Mouse (Mus musculus): ENCODE measurements around the gene Rnf214. TPM values are rescaled to one million over a fixed set of nuclear protein-coding genes. Genes with fewer than 3 reads are reported as not detected.

Gene Rnf214
- 12.3 and 16.3 TPM in 2 replicates for polyA plus RNA-seq (2012; rRNA removed)

- WGBS: under 1% methylated on average over 78 of the region's 80 CpGs
- TF ChIP-seq POLR2A (IDR thresholded peaks at IDR 0.05; ENCODE audit: borderline replicate concordance, extremely low read depth, low read depth, low read length) (peak; percentile 87), CTCF (IDR thresholded peaks at IDR 0.05; ENCODE audit: insufficient read depth, low read length) (peak; percentile 36; the same call in 1 of the 2 replicates)
- Histone ChIP-seq H3K4me1 (ENCODE audit: control insufficient read depth, insufficient read depth, low read length) (peaks cover 17% of the 10 kb centered on the region), H3K4me3 (replicated peaks; ENCODE audit: extremely low read depth, low read depth, low read length) (peak within 1 kb of the TSS; percentile 98)
- DNase-seq: peak; percentile 90
These were observed at the start of gene Rnf214, which contains the start of gene Pcsk7 for GRCm38 (mm10) chr9:45906355-45907077. TSS of gene Rnf214 (minus strand) at chr9:45906911. TSS of gene Pcsk7 (plus strand) at chr9:45906497.

- TF ChIP-seq CTCF (IDR thresholded peaks at IDR 0.05; ENCODE audit: insufficient read depth, low read length) (no peak), POLR2A (IDR thresholded peaks at IDR 0.05; ENCODE audit: borderline replicate concordance, extremely low read depth, low read depth, low read length) (no peak; the same call in none of the 2 replicates)
- Histone ChIP-seq H3K4me3 (replicated peaks; ENCODE audit: extremely low read depth, low read depth, low read length) (peak within 1 kb of the TSS; percentile 75), H3K4me1 (ENCODE audit: control insufficient read depth, insufficient read depth, low read length) (peaks cover 10% of the 10 kb centered on the region)
- under 1% methylated on average over 48 of the region's 48 CpGs for WGBS
- peak; percentile 88 for DNase-seq
These were observed 48.6 kb upstream of the Rnf214 start, which contains the start of gene Sidt2 for GRCm38 (mm10) chr9:45955107-45955963. TSS of gene Sidt2 (minus strand) at chr9:45955258.

- under 1% methylated on average over 62 of the region's 63 CpGs for WGBS
- Histone ChIP-seq H3K4me3 (replicated peaks; ENCODE audit: extremely low read depth, low read depth, low read length) (peak overlapping the region; percentile 75), H3K4me1 (ENCODE audit: control insufficient read depth, insufficient read depth, low read length) (peaks cover 10% of the 10 kb centered on the region)
- TF ChIP-seq POLR2A (IDR thresholded peaks at IDR 0.05; ENCODE audit: borderline replicate concordance, extremely low read depth, low read depth, low read length): 0 out of 2 replicates have a peak, but pooled peaks have one; percentile 25
- no peak for TF ChIP-seq CTCF (IDR thresholded peaks at IDR 0.05; ENCODE audit: insufficient read depth, low read length)
- DNase-seq: peak; percentile 67
These were observed 47.8 kb upstream of the Rnf214 start for GRCm38 (mm10) chr9:45954294-45955106.

DNA sequence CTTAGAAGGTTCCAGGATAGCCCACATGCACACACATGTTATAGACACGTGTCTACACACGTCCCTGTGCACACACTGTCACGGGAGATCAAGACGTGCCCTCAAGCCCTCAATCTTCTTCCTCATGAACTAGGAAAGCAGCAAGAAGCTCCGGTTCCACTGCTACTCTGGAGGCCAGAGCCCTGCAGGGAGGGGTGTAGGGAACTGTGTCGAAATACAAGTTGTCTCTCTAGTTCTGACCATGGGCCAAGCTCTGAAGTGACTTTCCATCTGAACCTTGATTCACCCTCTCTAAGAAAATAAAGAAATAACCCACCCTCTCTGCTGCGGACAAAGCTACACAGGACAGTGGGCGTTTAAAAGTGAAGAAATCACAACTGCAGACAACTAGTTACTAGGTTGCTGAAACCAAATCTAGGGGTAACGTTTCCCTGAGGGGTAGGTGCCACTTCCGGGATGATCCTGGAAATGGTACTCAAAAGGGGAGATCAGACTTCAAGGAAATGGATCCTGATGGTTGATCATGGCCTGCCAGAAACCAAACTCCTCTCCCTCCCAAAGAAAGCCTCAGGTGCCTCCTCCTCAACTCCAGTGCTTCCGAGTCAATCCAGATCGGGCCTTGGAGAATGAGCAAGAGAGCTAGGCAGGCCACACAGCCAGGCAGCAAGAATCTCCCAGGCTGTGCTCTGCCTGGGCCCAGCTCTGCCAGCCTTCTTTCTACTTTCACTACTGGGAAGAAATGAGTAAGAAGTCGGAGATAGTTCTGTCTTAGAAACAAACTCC, 47.0 kb upstream of the Rnf214 start:
- Histone ChIP-seq H3K4me3 (replicated peaks; ENCODE audit: extremely low read depth, low read depth, low read length) (peak overlapping the region; percentile 75), H3K4me1 (ENCODE audit: control insufficient read depth, insufficient read depth, low read length) (peaks cover 10% of the 10 kb centered on the region)
- DNase-seq: no peak
- WGBS: 24% methylated on average over 13 of the region's 13 CpGs
- TF ChIP-seq CTCF (IDR thresholded peaks at IDR 0.05; ENCODE audit: insufficient read depth, low read length): no peak
- no peak for TF ChIP-seq POLR2A (IDR thresholded peaks at IDR 0.05; ENCODE audit: borderline replicate concordance, extremely low read depth, low read depth, low read length)

- DNase-seq: no peak
- H3K4me1 ChIP-seq (ENCODE audit: control insufficient read depth, insufficient read depth, low read length): peaks cover 10% of the 10 kb centered on the region
- H3K4me3 ChIP-seq (replicated peaks; ENCODE audit: extremely low read depth, low read depth, low read length): peak overlapping the region; percentile 55
- WGBS: 77% methylated on average over 7 of the region's 7 CpGs
- TF ChIP-seq POLR2A (IDR thresholded peaks at IDR 0.05; ENCODE audit: borderline replicate concordance, extremely low read depth, low read depth, low read length): no peak
- TF ChIP-seq CTCF (IDR thresholded peaks at IDR 0.05; ENCODE audit: insufficient read depth, low read length): no peak
These were observed 46.2 kb upstream of the Rnf214 start for GRCm38 (mm10) chr9:45952890-45953289.

GRCm38 (mm10) chr9:45952057-45952456, 45.3 kb upstream of the Rnf214 start:
- Histone ChIP-seq H3K4me3 (replicated peaks; ENCODE audit: extremely low read depth, low read depth, low read length) (no peak overlapping the region), H3K4me1 (ENCODE audit: control insufficient read depth, insufficient read depth, low read length) (peaks cover 10% of the 10 kb centered on the region)
- DNase-seq: no peak
- no peak for TF ChIP-seq CTCF (IDR thresholded peaks at IDR 0.05; ENCODE audit: insufficient read depth, low read length)
- TF ChIP-seq POLR2A (IDR thresholded peaks at IDR 0.05; ENCODE audit: borderline replicate concordance, extremely low read depth, low read depth, low read length): no peak
- 94% methylated on average over 4 of the region's 4 CpGs for WGBS

GRCm38 (mm10) chr9:45946872-45947183, 40.1 kb upstream of the Rnf214 start:
- TF ChIP-seq CTCF (IDR thresholded peaks at IDR 0.05; ENCODE audit: insufficient read depth, low read length) (no peak), POLR2A (IDR thresholded peaks at IDR 0.05; ENCODE audit: borderline replicate concordance, extremely low read depth, low read depth, low read length) (no peak)
- DNase-seq: no peak
- 75% methylated on average over 10 of the region's 10 CpGs for WGBS
- Histone ChIP-seq H3K4me3 (replicated peaks; ENCODE audit: extremely low read depth, low read depth, low read length) (no peak overlapping the region), H3K4me1 (ENCODE audit: control insufficient read depth, insufficient read depth, low read length) (no peaks in the 10 kb centered on the region)

- H3K4me3 ChIP-seq (replicated peaks; ENCODE audit: extremely low read depth, low read depth, low read length): no peak overlapping the region
- no peaks in the 10 kb centered on the region for H3K4me1 ChIP-seq (ENCODE audit: control insufficient read depth, insufficient read depth, low read length)
- TF ChIP-seq CTCF (IDR thresholded peaks at IDR 0.05; ENCODE audit: insufficient read depth, low read length) (no peak), POLR2A (IDR thresholded peaks at IDR 0.05; ENCODE audit: borderline replicate concordance, extremely low read depth, low read depth, low read length) (no peak)
- DNase-seq: no peak
- 82% methylated on average over 16 of the region's 16 CpGs for WGBS
These were observed 39.6 kb upstream of the Rnf214 start for GRCm38 (mm10) chr9:45946182-45946871.
